Mouse (Mus musculus) liver, embryonic 13.5 days (tissue): ENCODE results near the gene Kcnn3. TPM values are rescaled to one million over a fixed set of nuclear protein-coding genes. Genes with fewer than 3 reads are reported as not detected.

Source experiments
- ATAC-seq: fragments of 200-750 bp; cut with Nextera tagmentation; 2 replicates; pipeline ENCODE4 v1.8.0; 2017; ENCODE audit warnings: low read depth, mild to moderate bottlenecking, moderate number of reproducible peaks, moderate library complexity
- DNase-seq: peaks from one replicate; pipeline ENCODE4 v3.0.0; 2022
- H3K27ac ChIP-seq: fragments of 300-500 bp; sonication (generic); 2 replicates; pipeline ENCODE4 v1.5.1; 2015; ENCODE audit warnings: moderate library complexity, mild to moderate bottlenecking, inconsistent platforms
- H3K27me3 ChIP-seq: fragments of 300-500 bp; sonication (generic); 2 replicates; pipeline ENCODE4 v1.6.1; 2015; ENCODE audit warnings: mild to moderate bottlenecking, inconsistent platforms
- H3K36me3 ChIP-seq: fragments of 300-500 bp; sonication (generic); 2 replicates; pipeline ENCODE4 v1.6.1; 2015; ENCODE audit warnings: mild to moderate bottlenecking, inconsistent platforms
- H3K4me1 ChIP-seq: fragments of 300-500 bp; sonication (generic); replicated peaks from 2 replicates; pipeline ENCODE4 v1.6.1; 2015; ENCODE audit warnings: inconsistent platforms
- H3K4me2 ChIP-seq: fragments of 300-500 bp; sonication (generic); 2 replicates; pipeline ENCODE4 v1.6.1; 2015; ENCODE audit warnings: inconsistent platforms, mild to moderate bottlenecking, moderate library complexity
- H3K4me3 ChIP-seq: fragments of 300-500 bp; sonication (generic); replicated peaks from 2 replicates; pipeline ENCODE4 v1.5.1; 2015; ENCODE audit warnings: mild to moderate bottlenecking, inconsistent platforms
- H3K9ac ChIP-seq: fragments of 300-500 bp; sonication (generic); 2 replicates; pipeline ENCODE4 v1.6.1; 2015; ENCODE audit warnings: mild to moderate bottlenecking, inconsistent platforms
- H3K9me3 ChIP-seq: fragments of 300-500 bp; sonication (generic); replicated peaks from 2 replicates; pipeline ENCODE4 v1.6.1; 2016; ENCODE audit warnings: inconsistent platforms
- WGBS: fragments of 180-500 bp; shearing (Covaris S2); methylation state at CpG from one replicate; pipeline ENCODE4 v1.1.7; 2015; ENCODE audit not compliant: insufficient replicate concordance; 5-methylcytosine and 5-hydroxymethylcytosine counted together
- polyA plus RNA-seq: library from polyadenylated mRNA; unstranded; fragments of >200 nt; fragmentation: Nextera tagmentation; extraction: Ambion mirVana; gene quantifications from 2 replicates; pipeline ENCODE4 v1.2.1, GENCODE M21; 2015

Gene Kcnn3
- polyA plus RNA-seq, 1 experiment from 2014 or later = 0.03 TPM

DNA sequence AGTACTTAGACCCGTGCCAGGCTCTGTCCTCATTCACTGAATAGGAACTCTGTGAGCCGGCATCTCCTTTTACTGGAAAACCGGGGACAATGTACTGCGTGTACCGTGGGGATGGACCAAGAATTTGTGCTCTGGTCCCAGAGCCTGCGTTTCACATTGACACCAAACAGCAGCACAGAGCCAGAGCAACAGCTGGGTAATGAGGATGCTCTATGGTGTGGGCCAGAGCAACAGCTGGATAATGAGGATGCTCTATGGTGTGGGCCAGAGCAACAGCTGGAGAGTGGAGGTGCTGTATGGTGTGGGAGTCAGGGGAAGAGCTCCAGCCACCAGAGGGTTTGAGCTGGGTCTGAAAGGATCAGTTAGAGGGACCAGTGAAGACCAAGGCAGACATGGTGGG lies 114.0 kb downstream of the Kcnn3 start:
- ATAC-seq (no peak), DNase-seq (no peak)
- H3K27me3 ChIP-seq = 0 out of 2 replicates have a peak, but pooled peaks cover 3% of the 10 kb centered on the region
- H3K36me3 ChIP-seq = no peaks in the 10 kb centered on the region
- WGBS = 77% methylated on average over 6 of the region's 6 CpGs
- no peaks in the 10 kb centered on the region for H3K4me1 ChIP-seq
- no peak overlapping the region for H3K9ac ChIP-seq
- H3K9me3 ChIP-seq = no peaks in the 10 kb centered on the region
- no peak overlapping the region for H3K27ac ChIP-seq
- H3K4me2 ChIP-seq = no peak overlapping the region
- H3K4me3 ChIP-seq = no peak overlapping the region

DNA sequence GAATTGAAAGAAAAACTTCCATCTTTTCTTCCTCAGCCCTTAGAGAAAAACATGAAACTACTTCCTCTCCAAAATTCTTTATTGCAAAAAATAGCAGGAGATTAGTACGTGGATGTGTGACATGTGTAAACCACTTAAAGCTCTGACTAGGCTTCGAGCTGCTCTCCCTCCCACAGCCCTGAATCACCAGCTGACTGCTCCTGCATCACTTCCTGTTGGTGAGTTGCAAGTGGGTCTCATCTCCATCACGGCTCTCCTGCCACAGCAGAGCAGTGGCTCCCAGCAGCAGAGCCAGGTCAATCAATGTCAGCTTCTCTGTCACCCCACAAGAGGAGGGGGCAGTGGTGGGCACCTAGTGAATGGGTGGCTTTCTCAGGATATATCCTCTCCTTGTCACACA lies 120.8 kb downstream of the Kcnn3 start:
- no peak overlapping the region for H3K27ac ChIP-seq
- no peak overlapping the region for H3K4me2 ChIP-seq
- ATAC-seq (no peak), DNase-seq (no peak)
- H3K9me3 ChIP-seq = no peaks in the 10 kb centered on the region
- no peak overlapping the region for H3K9ac ChIP-seq
- 17% methylated on average over 3 of the region's 3 CpGs for WGBS
- H3K27me3 ChIP-seq = 0 out of 2 replicates have a peak, but pooled peaks cover 4% of the 10 kb centered on the region
- no peaks in the 10 kb centered on the region for H3K36me3 ChIP-seq
- no peaks in the 10 kb centered on the region for H3K4me1 ChIP-seq
- H3K4me3 ChIP-seq = no peak overlapping the region

DNA sequence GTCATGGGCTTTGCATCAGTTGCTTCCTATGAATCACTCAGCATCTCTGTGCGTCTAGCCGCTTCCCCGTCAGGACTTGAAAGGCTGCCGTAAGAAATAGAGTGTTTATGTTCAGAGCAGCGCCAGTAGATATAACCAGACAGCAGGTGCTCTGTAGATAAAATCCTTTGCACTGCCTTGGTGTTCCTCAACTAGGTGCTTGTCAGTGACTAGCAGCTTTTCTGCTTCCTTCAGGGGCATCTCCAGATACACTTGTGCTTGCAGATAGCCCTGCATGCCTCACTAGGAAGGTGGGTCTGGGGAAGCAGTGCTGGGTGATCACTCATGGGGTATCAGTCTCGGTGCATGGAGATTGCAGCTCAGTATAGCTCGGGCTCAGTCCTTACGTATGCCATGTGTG lies 123.4 kb downstream of the Kcnn3 start:
- H3K4me2 ChIP-seq = no peak overlapping the region
- H3K27me3 ChIP-seq = 0 out of 2 replicates have a peak, but pooled peaks cover 4% of the 10 kb centered on the region
- 42% methylated on average over 8 of the region's 8 CpGs for WGBS
- ATAC-seq = no peak
- H3K4me1 ChIP-seq = no peaks in the 10 kb centered on the region
- H3K9me3 ChIP-seq = no peaks in the 10 kb centered on the region
- no peak overlapping the region for H3K27ac ChIP-seq
- no peaks in the 10 kb centered on the region for H3K36me3 ChIP-seq
- DNase-seq = no peak
- no peak overlapping the region for H3K9ac ChIP-seq
- H3K4me3 ChIP-seq = no peak overlapping the region

DNA sequence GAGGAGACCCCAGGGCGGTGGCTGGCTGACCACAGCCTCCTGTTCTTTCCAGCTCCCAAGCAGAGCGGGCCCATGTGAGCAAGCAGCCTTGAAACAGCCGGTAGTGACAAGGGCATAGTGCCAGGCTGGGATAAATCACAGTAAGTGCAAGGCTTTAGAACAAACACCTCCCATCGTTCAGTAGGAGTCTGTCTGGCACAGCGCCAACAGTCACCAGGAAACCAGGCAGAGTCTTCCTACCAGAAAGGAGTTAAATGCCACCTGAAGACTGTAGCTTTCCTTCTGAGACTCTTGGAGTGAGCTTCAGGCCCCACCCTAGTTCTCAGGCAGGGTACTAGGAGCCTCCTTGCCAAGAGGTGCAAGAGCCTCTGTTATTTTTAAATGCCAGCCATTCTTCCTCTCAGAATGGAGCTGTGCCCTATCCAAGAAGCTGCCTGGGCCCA lies 126.9 kb downstream of the Kcnn3 start:
- Histone ChIP-seq H3K4me3 (no peak overlapping the region), H3K9ac (no peak overlapping the region), H3K27me3 (0 out of 2 replicates have a peak, but pooled peaks cover 6% of the 10 kb centered on the region), H3K9me3 (no peaks in the 10 kb centered on the region), H3K36me3 (no peaks in the 10 kb centered on the region), H3K4me1 (no peaks in the 10 kb centered on the region), H3K4me2 (no peak overlapping the region), H3K27ac (no peak overlapping the region)
- ATAC-seq (no peak), DNase-seq (no peak)
- 49% methylated on average over 5 of the region's 5 CpGs for WGBS

DNA sequence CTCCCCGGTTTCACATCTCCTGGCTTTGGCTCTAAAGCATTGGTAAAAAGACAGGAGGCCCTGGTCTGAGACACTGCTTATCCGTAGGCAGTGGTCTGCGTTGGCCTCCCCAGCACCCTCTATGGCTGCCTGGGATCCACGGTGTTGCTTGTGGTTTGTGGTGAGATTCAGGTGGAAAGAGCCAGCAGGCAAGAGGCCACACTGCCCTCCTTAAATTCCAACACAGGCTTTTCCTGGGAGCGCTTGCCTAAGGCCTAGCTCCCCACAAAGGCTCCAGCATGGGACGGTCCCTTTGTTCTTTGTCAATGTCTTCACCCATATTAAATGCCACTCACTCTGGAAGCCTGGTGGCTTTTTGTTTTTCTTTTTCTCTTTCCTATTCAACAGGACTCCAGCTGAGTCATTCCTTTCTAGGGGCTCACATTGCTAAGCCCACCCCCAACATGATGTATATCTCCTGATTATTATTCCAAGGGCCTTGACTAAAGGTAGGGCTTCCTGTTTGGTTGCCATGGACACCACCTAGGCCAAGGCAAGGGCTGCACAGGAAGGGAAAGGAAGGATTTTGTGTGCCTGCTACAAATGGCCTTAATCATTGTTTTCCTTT lies 127.4 kb downstream of the Kcnn3 start:
- ATAC-seq (no peak), DNase-seq (no peak)
- WGBS = 47% methylated on average over 6 of the region's 6 CpGs
- Histone ChIP-seq H3K27me3 (0 out of 2 replicates have a peak, but pooled peaks cover 5% of the 10 kb centered on the region), H3K9me3 (no peaks in the 10 kb centered on the region), H3K27ac (no peak overlapping the region), H3K4me2 (no peak overlapping the region), H3K36me3 (no peaks in the 10 kb centered on the region), H3K4me3 (no peak overlapping the region), H3K4me1 (no peaks in the 10 kb centered on the region), H3K9ac (no peak overlapping the region)

DNA sequence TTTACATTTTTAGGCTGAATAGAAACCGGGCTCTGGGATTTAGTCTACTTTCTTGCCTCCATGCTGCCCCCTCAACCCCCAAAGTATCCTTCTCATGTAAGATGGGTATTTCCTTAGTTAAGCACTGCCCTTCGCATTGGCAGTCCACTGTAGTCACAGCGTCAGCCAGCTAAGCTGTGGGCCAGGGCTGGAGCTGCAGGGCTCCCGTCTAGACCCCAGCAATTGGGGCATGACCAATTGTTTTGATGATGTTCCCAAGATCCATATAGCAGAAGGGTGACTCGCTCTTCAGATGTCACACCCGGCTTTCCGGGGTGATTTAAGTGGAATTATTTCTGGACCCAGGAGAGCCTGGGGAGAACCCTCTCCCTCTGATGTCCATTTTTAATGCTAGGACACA lies 129.9 kb downstream of the Kcnn3 start:
- no peak overlapping the region for H3K4me2 ChIP-seq
- ATAC-seq = no peak
- no peak overlapping the region for H3K4me3 ChIP-seq
- no peaks in the 10 kb centered on the region for H3K36me3 ChIP-seq
- H3K27ac ChIP-seq = no peak overlapping the region
- H3K4me1 ChIP-seq = no peaks in the 10 kb centered on the region
- no peaks in the 10 kb centered on the region for H3K9me3 ChIP-seq
- H3K9ac ChIP-seq = no peak overlapping the region
- H3K27me3 ChIP-seq = 0 out of 2 replicates have a peak, but pooled peaks cover 2% of the 10 kb centered on the region
- no peak for DNase-seq
- 68% methylated on average over 7 of the region's 7 CpGs for WGBS

DNA sequence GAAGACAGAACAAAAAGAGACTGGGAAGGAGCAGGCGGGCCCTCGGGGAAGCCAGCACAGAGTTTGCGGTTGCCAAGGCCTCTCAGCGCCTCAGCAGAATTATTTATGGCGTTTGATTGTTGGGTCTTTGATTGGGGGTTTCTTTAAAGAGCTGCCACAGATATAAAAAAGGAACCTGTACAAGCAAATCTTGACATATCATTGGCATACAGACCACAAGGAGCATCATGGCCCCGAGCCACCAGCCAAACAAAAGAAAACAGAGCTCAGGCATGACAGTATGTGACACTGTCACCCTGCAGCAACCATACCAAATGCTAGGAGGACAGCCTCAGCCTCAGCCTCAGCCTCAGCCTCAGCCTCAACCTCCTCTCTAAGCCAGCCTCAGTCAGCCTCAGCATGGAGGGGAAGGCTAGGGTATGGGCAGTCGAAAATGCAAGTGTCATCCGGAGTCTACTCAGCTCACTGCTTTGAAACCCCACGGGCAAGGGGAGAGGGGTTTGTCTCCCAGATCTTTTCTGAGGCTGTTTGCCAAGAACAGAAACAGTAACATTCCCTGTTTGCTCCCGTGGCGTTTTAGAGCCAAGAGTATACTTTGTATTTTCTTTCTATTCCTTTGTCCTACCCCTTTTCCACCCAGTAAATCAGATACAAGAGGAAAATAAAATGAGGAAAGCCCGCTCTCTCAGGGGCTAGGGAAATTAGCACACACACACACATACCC lies 133.4 kb downstream of the Kcnn3 start:
- 67% methylated on average over 12 of the region's 12 CpGs for WGBS
- no peak for DNase-seq
- H3K4me2 ChIP-seq = no peak overlapping the region
- H3K27me3 ChIP-seq = 0 out of 2 replicates have a peak, but pooled peaks cover 2% of the 10 kb centered on the region
- H3K9me3 ChIP-seq = no peaks in the 10 kb centered on the region
- no peaks in the 10 kb centered on the region for H3K36me3 ChIP-seq
- no peak overlapping the region for H3K27ac ChIP-seq
- no peak overlapping the region for H3K4me3 ChIP-seq
- H3K4me1 ChIP-seq = no peaks in the 10 kb centered on the region
- ATAC-seq = no peak
- H3K9ac ChIP-seq = no peak overlapping the region

DNA sequence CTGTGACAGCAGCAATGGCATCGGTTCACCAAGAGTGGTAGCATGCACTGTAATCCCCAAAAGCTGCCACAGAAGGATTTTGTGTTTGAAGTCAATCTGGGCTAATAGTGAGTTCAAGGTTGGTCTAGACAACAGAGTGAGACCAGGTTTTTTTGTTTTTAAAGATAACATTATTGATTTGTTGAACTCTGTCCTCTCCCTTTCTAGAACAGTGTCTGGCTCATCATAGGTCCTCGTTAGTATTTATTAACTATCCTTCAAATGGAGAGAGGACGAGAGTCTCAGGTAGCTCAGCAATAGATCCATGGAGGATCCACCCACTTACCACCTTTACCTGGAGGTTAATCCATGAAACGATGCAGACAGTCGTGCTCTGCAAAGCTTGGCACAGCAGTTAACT lies 137.1 kb downstream of the Kcnn3 start:
- no peak overlapping the region for H3K4me2 ChIP-seq
- no peaks in the 10 kb centered on the region for H3K27me3 ChIP-seq
- DNase-seq (no peak), ATAC-seq (no peak)
- H3K4me3 ChIP-seq = no peak overlapping the region
- no peaks in the 10 kb centered on the region for H3K9me3 ChIP-seq
- H3K36me3 ChIP-seq = no peaks in the 10 kb centered on the region
- WGBS = 53% methylated on average over 5 of the region's 5 CpGs
- H3K4me1 ChIP-seq = no peaks in the 10 kb centered on the region
- no peak overlapping the region for H3K9ac ChIP-seq
- no peak overlapping the region for H3K27ac ChIP-seq

DNA sequence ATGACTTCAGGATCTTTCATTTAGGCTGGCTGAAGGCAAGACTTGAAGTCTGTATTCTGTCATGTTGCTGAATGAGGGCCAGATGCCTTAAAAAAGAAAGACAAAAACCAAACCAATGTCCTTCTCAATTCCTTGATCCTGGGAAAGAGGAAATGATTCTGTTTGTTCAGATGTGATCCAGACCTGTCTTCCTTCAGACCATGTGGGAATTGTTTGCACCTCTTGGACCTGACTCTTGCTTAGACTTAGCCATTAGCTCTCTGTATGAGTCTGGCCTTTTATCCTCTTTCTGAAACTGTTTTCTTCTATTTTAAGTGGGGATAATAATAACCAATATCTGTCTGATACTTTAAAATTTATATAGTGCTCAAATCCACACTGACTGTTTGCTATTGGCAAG lies 138.5 kb downstream of the Kcnn3 start:
- Histone ChIP-seq H3K27ac (no peak overlapping the region), H3K9ac (no peak overlapping the region), H3K4me1 (no peaks in the 10 kb centered on the region), H3K36me3 (no peaks in the 10 kb centered on the region), H3K27me3 (no peaks in the 10 kb centered on the region), H3K4me2 (no peak overlapping the region), H3K9me3 (no peaks in the 10 kb centered on the region), H3K4me3 (no peak overlapping the region)
- DNase-seq (no peak), ATAC-seq (no peak)

DNA sequence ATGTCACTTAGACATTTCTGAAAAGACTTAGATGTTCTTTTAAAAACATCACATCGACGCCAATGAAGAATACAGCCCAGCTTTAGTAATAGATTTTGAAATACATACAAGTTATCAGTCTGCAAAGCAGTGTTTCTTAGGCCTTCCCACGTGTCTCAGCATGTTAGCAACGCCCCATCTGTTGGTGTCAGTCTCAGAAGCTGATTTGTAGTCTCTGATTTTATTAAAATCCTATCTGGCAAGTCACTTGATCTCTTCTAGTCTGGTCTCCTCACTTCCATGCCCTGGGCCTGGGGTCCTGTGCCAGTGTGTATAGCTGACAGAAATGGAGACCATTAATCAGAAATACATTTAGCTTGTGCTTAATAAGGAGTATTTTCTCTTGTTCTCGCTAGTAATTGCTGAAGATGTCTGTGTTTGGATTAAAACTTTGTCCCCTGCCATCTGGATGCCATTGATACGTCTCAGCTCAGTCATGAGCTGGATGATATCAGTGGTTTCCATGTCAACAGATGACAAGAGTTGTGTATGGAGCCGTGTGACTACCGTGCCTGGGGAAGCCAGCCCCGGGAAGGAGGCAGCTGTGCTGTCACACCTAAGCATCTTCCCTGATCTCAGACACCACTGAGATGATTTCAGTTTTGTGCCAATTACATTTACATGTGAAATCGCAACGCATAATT lies 140.1 kb downstream of the Kcnn3 start:
- Histone ChIP-seq H3K9ac (no peak overlapping the region), H3K27me3 (no peaks in the 10 kb centered on the region), H3K4me3 (no peak overlapping the region), H3K4me2 (no peak overlapping the region), H3K27ac (no peak overlapping the region), H3K9me3 (no peaks in the 10 kb centered on the region), H3K4me1 (no peaks in the 10 kb centered on the region), H3K36me3 (no peaks in the 10 kb centered on the region)
- 48% methylated on average over 11 of the region's 11 CpGs for WGBS
- ATAC-seq (no peak), DNase-seq (no peak)

DNA sequence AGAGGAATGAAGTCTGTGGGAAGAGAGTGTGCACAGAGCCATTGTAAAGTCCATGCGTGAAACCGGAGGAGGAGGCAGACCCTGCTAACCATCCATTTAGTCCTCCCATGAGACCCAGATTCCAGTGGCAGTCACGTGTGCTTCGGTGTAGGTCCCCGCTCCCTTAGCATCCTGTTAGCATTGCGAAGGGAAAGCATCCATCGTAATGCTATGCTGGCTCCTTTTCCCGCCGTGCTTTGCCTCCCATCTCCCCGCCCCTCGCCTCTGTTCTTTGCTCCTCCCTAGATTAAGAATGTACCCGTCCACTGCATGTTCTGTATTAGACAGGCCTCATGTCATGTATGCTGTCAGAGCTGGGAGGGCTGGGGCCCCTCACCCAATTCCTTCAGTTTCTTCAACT lies 144.8 kb downstream of the Kcnn3 start:
- Histone ChIP-seq H3K4me2 (no peak overlapping the region), H3K27ac (no peak overlapping the region), H3K9me3 (no peaks in the 10 kb centered on the region), H3K27me3 (no peaks in the 10 kb centered on the region), H3K4me1 (no peaks in the 10 kb centered on the region), H3K9ac (no peak overlapping the region), H3K4me3 (no peak overlapping the region), H3K36me3 (no peaks in the 10 kb centered on the region)
- WGBS = 66% methylated on average over 12 of the region's 12 CpGs
- DNase-seq (no peak), ATAC-seq (no peak)
